In genomic region chr2:121723796-121724195, GRCm38 (mm10) we compare ENCODE assay signal across 17 mouse cellular contexts.
"Had no signal": no experiment of that assay in that cellular context is flagged by ENCODE, and none has a peak within 500 bp of the region (broad histone marks: within the 10 kb centered on the region; RNA-seq: fewer than 3 reads in every experiment).

No protein-coding gene starts in this region.

- H3K36me3 ChIP-seq: midbrain, embryonic 10.5 days; neural tube, embryonic 13.5 days; neural tube, embryonic 15.5 days had no signal

- H3K27ac ChIP-seq: midbrain, embryonic 10.5 days; neural tube, embryonic 13.5 days; neural tube, embryonic 15.5 days had no signal

- H3K27me3 ChIP-seq: neural tube, embryonic 13.5 days; neural tube, embryonic 15.5 days had no signal

- H3K4me3 ChIP-seq: midbrain, embryonic 10.5 days; myocyte; neural tube, embryonic 13.5 days; neural tube, embryonic 15.5 days had no signal

- H3K9ac ChIP-seq: lung, embryonic 14.5 days; neural tube, embryonic 13.5 days; neural tube, embryonic 15.5 days had no signal

- H3K4me2 ChIP-seq: lung, embryonic 14.5 days; neural tube, embryonic 13.5 days; neural tube, embryonic 15.5 days had no signal

- DNase-seq: lung, adult 18-20 months; lung, embryonic 14.5 days; lung, postnatal 10 days; lung, postnatal 4 days; midbrain, embryonic 14.5 days; retina, postnatal 1 day; right cerebral cortex, adult 18-20 months; right cerebral cortex, postnatal 25 days; right cerebral cortex, postnatal 4 days; spleen, adult 18-20 months; thymus, adult 18-20 months; thymus, postnatal 14 days; thymus, postnatal 36 days had no signal

- H3K9me3 ChIP-seq: midbrain, embryonic 10.5 days; neural tube, embryonic 13.5 days; neural tube, embryonic 15.5 days had no signal
